Mouse (Mus musculus): Measurements from ENCODE around the gene Tom1l1. TPM values are rescaled to one million over a fixed set of nuclear protein-coding genes. Genes with fewer than 3 reads are reported as not detected.

The Tom1l1 gene
- total and polyA plus RNA-seq, 3 experiments: 0.25 to 4.2 TPM; not detected in 1

DNA sequence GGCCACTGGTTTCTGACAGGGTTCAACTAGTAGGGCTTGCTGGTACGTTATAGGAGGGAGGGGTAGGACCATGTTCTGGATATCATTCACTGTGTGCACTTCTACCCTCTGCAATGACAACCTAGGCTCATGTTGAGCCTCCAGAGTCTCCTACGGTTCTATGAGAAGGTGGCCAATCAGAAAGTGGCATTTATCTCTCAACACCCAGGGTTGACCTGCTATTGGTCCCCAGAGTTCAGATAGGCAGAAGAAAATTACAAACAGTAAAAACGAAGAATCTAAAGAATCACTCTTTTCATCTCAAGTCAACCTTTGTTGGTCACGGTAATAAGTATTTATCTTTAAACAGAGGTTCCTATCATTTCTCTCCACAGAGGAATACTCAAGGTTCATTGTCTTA is 21.2 kb downstream of the Tom1l1 start:
- dilution Hi-C loops (cut with MboI; ENCODE audit: extremely low pct_ligation_motif_present, extremely low pct_unique_long_range_greater_than_20kb, low sequenced_read_pairs): no loop called here
- H3K36me3 ChIP-seq (replicated peaks in 1 of 2; ENCODE audit: control insufficient read depth in 1 of 2, insufficient read depth in 1 of 2, low read length in 1 of 2): no peaks in the 10 kb centered on the region
- in situ Hi-C loops (cut with MboI; ENCODE audit: low pct_ligation_motif_present, low pct_unique_long_range_greater_than_20kb, low sequenced_read_pairs): no loop called here
- H3K9me3 ChIP-seq (replicated peaks; ENCODE audit: low read length): no peaks in the 10 kb centered on the region
- TF ChIP-seq ETS1 (conservative IDR thresholded peaks at IDR 0.05; ENCODE audit: low read depth, low read length) (no peak), USF2 (conservative IDR thresholded peaks at IDR 0.05; ENCODE audit: low read depth, low read length) (no peak), JUN (IDR thresholded peaks at IDR 0.05; ENCODE audit: insufficient read depth, low read depth, low read length) (no peak), IRF4 (IDR thresholded peaks at IDR 0.05; ENCODE audit: low read depth, low read length) (no peak), MAZ (IDR thresholded peaks at IDR 0.05; ENCODE audit: low read depth, low read length) (no peak), POLR2A (IDR thresholded peaks at IDR 0.05; ENCODE audit: low read depth, low read length) (no peak), EP300 (IDR thresholded peaks at IDR 0.05; ENCODE audit: low read length) (no peak), RAD21 (IDR thresholded peaks at IDR 0.05; ENCODE audit: low read depth, low read length) (no peak), NRF1 (IDR thresholded peaks at IDR 0.05; ENCODE audit: low read depth, low read length) (no peak), E2F4 (IDR thresholded peaks at IDR 0.05; ENCODE audit: insufficient replicate concordance, low read depth, low read length) (no peak), POLR2AphosphoS2 (IDR thresholded peaks at IDR 0.05; ENCODE audit: low read depth, low read length) (no peak), JUND (conservative IDR thresholded peaks at IDR 0.05; ENCODE audit: low read depth, low read length) (no peak), HCFC1 (IDR thresholded peaks at IDR 0.05; ENCODE audit: low read depth, low read length) (no peak), GABPA (IDR thresholded peaks at IDR 0.05; ENCODE audit: insufficient replicate concordance, low read depth, low read length) (no peak), MYC (IDR thresholded peaks at IDR 0.05; ENCODE audit: low read depth, low read length) (no peak), NELFE (IDR thresholded peaks at IDR 0.05; ENCODE audit: low read depth, low read length) (no peak), ZMIZ1 (IDR thresholded peaks at IDR 0.05; ENCODE audit: low read depth, low read length) (no peak), ZKSCAN1 (IDR thresholded peaks at IDR 0.05; ENCODE audit: borderline replicate concordance, low read depth, low read length) (no peak), KAT2A (IDR thresholded peaks at IDR 0.05; ENCODE audit: insufficient replicate concordance, low read length) (no peak)
- no peaks in the 10 kb centered on the region for H3K79me2 ChIP-seq (replicated peaks; ENCODE audit: control insufficient read depth, extremely low read depth, insufficient read depth, poor library complexity, severe bottlenecking)
- no peak for DNase-seq (ENCODE audit: extremely low read depth)
- H3K27me3 ChIP-seq (replicated peaks): no peaks in the 10 kb centered on the region
- H3K9ac ChIP-seq (ENCODE audit: insufficient read depth, low read depth): no peak overlapping the region
- no peak overlapping the region for H3K4me3 ChIP-seq (replicated peaks in 1 of 3; ENCODE audit: low read depth in 2 of 3, low read length in 2 of 3, poor library complexity in 1 of 3)
- no peak overlapping the region for H3K4me2 ChIP-seq (ENCODE audit: insufficient read depth, low read depth, poor library complexity, severe bottlenecking)
- no peak overlapping the region for H3K27ac ChIP-seq (ENCODE audit: insufficient read depth, low read depth)
- H3K4me1 ChIP-seq (ENCODE audit: control insufficient read depth in 1 of 2, insufficient read depth in 2 of 2): no peaks in the 10 kb centered on the region

DNA sequence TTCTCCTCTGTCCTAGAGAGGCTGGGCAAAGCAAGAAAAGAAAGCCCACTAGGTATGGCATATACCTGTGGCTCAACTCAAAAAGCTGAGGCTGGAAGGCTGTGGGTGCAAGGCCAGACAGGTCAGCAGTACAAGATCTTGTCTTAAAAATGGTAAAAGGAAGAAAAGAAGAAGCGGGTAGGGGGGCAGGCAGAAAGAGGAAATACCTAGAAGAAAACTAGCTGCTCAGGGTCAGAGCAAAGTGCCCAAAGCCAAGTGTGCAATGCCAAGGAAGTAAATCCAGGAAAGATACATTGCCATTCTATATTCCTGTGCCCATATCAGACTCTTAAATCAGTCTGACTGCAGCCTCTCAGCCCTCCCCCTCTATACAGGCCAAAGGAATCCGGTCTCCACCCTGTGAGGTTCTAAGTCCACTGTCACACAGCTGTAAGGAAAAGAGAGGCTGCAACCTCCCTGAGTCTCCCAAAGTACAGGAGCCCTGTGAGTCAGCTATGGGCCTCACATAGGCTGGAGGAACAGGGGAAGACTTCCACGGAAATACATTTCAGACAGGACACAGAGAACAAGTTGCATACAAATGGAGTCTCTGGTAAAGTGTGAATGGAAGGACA is 21.9 kb downstream of the Tom1l1 start:
- DNase-seq (ENCODE audit: extremely low read depth): no peak
- Histone ChIP-seq H3K27me3 (replicated peaks) (no peaks in the 10 kb centered on the region), H3K4me1 (ENCODE audit: control insufficient read depth in 1 of 2, insufficient read depth in 2 of 2) (no peaks in the 10 kb centered on the region), H3K9me3 (replicated peaks; ENCODE audit: low read length) (no peaks in the 10 kb centered on the region), H3K4me3 (replicated peaks in 1 of 3; ENCODE audit: low read depth in 2 of 3, low read length in 2 of 3, poor library complexity in 1 of 3) (no peak overlapping the region), H3K36me3 (replicated peaks in 1 of 2; ENCODE audit: control insufficient read depth in 1 of 2, insufficient read depth in 1 of 2, low read length in 1 of 2) (no peaks in the 10 kb centered on the region), H3K4me2 (ENCODE audit: insufficient read depth, low read depth, poor library complexity, severe bottlenecking) (no peak overlapping the region), H3K9ac (ENCODE audit: insufficient read depth, low read depth) (no peak overlapping the region), H3K79me2 (replicated peaks; ENCODE audit: control insufficient read depth, extremely low read depth, insufficient read depth, poor library complexity, severe bottlenecking) (no peaks in the 10 kb centered on the region), H3K27ac (ENCODE audit: insufficient read depth, low read depth) (no peak overlapping the region)
- in situ Hi-C loops (cut with MboI; ENCODE audit: low pct_ligation_motif_present, low pct_unique_long_range_greater_than_20kb, low sequenced_read_pairs): no loop called here
- dilution Hi-C loops (cut with MboI; ENCODE audit: extremely low pct_ligation_motif_present, extremely low pct_unique_long_range_greater_than_20kb, low sequenced_read_pairs): no loop called here
- TF ChIP-seq POLR2AphosphoS2 (IDR thresholded peaks at IDR 0.05; ENCODE audit: low read depth, low read length) (no peak), RCOR1 (conservative IDR thresholded peaks at IDR 0.05; ENCODE audit: low read depth, low read length) (no peak), SMC3 (IDR thresholded peaks at IDR 0.05; ENCODE audit: low read depth, low read length) (no peak), BHLHE40 (IDR thresholded peaks at IDR 0.05; ENCODE audit: low read depth, low read length) (no peak)

Data from CH12.LX (cell line).